Mouse (Mus musculus) right cerebral cortex, postnatal 14 days (tissue): ENCODE measurements around the gene Rbms3.

ENCODE experiments used
- DNase-seq: peaks from one replicate; pipeline ENCODE4 v3.0.0; 2022

The Rbms3 gene

GRCm38 (mm10) chr9:117371980-117372379 lies 257.7 kb downstream of the Rbms3 start:
- no peak for DNase-seq

- no peak for DNase-seq
These were observed 259.6 kb downstream of the Rbms3 start for GRCm38 (mm10) chr9:117370086-117370485.

GRCm38 (mm10) chr9:117368016-117368415 lies 261.7 kb downstream of the Rbms3 start:
- no peak for DNase-seq

GRCm38 (mm10) chr9:117364610-117365009 lies 265.1 kb downstream of the Rbms3 start:
- DNase-seq, result no peak

- no peak for DNase-seq
These were observed 268.3 kb downstream of the Rbms3 start for GRCm38 (mm10) chr9:117361431-117361830.

GRCm38 (mm10) chr9:117356764-117357442 lies 272.8 kb downstream of the Rbms3 start:
- DNase-seq, result peak; percentile 16

- DNase-seq, result no peak
These were observed 274.2 kb downstream of the Rbms3 start for GRCm38 (mm10) chr9:117355501-117355900.

GRCm38 (mm10) chr9:117342336-117342735 lies 287.4 kb downstream of the Rbms3 start:
- no peak for DNase-seq

- DNase-seq, result no peak
These were observed 299.0 kb downstream of the Rbms3 start for GRCm38 (mm10) chr9:117330681-117331080.

GRCm38 (mm10) chr9:117319271-117319670 lies 310.4 kb downstream of the Rbms3 start:
- DNase-seq, result no peak

- DNase-seq, result no peak
These were observed 311.3 kb downstream of the Rbms3 start for GRCm38 (mm10) chr9:117318461-117318860.

GRCm38 (mm10) chr9:117317251-117317650 lies 312.5 kb downstream of the Rbms3 start:
- DNase-seq, result no peak

- no peak for DNase-seq
These were observed 316.1 kb downstream of the Rbms3 start for GRCm38 (mm10) chr9:117313642-117314041.

- no peak for DNase-seq
These were observed 319.9 kb downstream of the Rbms3 start for GRCm38 (mm10) chr9:117309809-117310208.

- no peak for DNase-seq
These were observed 330.7 kb downstream of the Rbms3 start for GRCm38 (mm10) chr9:117298991-117299390.

- DNase-seq, result no peak
These were observed 331.8 kb downstream of the Rbms3 start for GRCm38 (mm10) chr9:117297662-117298531.

- DNase-seq, result no peak
These were observed 338.5 kb downstream of the Rbms3 start for GRCm38 (mm10) chr9:117291066-117291850.

GRCm38 (mm10) chr9:117274846-117275245 lies 354.9 kb downstream of the Rbms3 start:
- no peak for DNase-seq

GRCm38 (mm10) chr9:117259614-117260013 lies 370.1 kb downstream of the Rbms3 start:
- no peak for DNase-seq

- peak; percentile 46 for DNase-seq
These were observed 376.4 kb downstream of the Rbms3 start for GRCm38 (mm10) chr9:117253361-117253760.

GRCm38 (mm10) chr9:117252411-117252861 lies 377.3 kb downstream of the Rbms3 start:
- DNase-seq, result peak; percentile 11

GRCm38 (mm10) chr9:117251521-117252368 lies 378.0 kb downstream of the Rbms3 start:
- DNase-seq, result no peak
